Mouse (Mus musculus) embryonic stem cell, embryonic (primary cell): ENCODE data around the gene Lif.

ENCODE experiments used
- CTCF ChIA-PET, 4 experiments: fragments of 300-600 bp in 2 of 4; fragments of 350-600 bp in 2 of 4; sonication (Branson Sonifier 250); formaldehyde crosslinking; loops; one replicate each; lab custom pipeline; 2022; ENCODE audit warnings: inconsistent platforms in 2 of 4; lab: Charles Lee
- POLR2A ChIA-PET, 4 experiments: fragments of 300-600 bp in 2 of 4; fragments of 350-600 bp in 2 of 4; sonication (Branson Sonifier 250); formaldehyde crosslinking; loops; one replicate each; lab custom pipeline; 2022; ENCODE audit warnings: antibody characterized with exemption in 4 of 4, inconsistent platforms in 1 of 4; lab: Charles Lee

The Lif gene

GRCm38 (mm10) chr11:4292888-4293247 is 35.5 kb downstream of the Lif start:
- POLR2A ChIA-PET = interaction anchor here in 1 of 4 experiments (0.6 to 1.1 kb wide), 3 partner anchors 10 to 106 kb away, joined by 3 to 4 read pairs (median 4); no protein-coding TSS in a partner anchor
- CTCF ChIA-PET = interaction anchor here in 2 of 4 experiments (0.6 to 1.0 kb wide), 3 partner anchors 9 to 318 kb away, joined by 3 to 6 read pairs (median 3); no protein-coding TSS in a partner anchor

- POLR2A ChIA-PET = interaction anchor here in 1 of 4 experiments (0.7 to 1.1 kb wide), 2 partner anchors 9 to 10 kb away, joined by 4 read pairs; no protein-coding TSS in a partner anchor
- CTCF ChIA-PET = interaction anchor here in 1 of 4 experiments (1.0 kb wide), 1 partner anchor 23 kb away, joined by 6 read pairs; no protein-coding TSS in a partner anchor
These were observed 36.1 kb downstream of the Lif start for GRCm38 (mm10) chr11:4293481-4293880.

- CTCF ChIA-PET = interaction anchor here in 1 of 4 experiments (1.4 kb wide), 1 partner anchor 23 kb away, joined by 7 read pairs; no protein-coding TSS in a partner anchor
- POLR2A ChIA-PET = interaction anchor here in 2 of 4 experiments (1.3 to 1.7 kb wide), 4 partner anchors 9 to 36 kb away, joined by 3 to 6 read pairs (median 4); no protein-coding TSS in a partner anchor
These were observed 36.7 kb downstream of the Lif start for GRCm38 (mm10) chr11:4294047-4294446.

DNA sequence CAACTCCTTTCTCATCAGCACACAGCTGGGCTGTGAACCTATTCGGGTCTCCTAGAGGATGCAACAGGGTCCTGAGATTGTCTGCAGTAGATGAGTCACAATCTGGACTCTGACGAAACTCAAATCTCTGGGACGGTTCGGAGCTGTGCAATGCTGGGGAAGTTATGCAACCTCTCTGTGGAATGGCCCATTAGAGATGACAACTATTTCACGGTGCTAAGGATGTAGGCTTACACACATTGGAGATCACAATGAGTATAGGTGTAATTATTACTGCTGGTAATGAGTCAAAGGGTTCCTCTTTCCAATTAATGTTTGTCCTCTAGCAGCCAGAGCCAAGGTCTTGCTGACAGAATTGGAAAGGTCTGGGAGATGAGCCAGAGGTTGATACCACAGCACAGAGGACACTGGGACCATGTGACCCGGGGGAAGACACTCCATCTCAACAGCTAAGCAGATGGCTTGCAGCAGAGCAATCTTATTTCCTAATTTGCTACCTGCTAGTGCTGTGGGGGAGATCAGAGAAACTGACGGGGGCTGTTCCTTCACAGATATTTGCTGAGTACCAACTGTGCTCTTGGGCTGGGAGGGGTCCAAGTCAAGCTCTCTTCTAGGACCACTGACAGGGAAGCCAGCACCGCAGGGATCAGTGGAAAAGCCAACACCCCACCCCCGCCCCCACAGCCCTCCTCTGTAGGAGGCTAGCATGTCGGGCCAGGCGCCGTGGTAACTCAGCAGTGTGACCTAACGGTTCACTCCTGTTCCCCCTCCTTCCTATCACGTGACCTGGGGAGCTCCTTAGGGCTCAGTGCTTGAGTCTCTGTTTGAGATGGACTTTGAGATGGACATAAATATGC is 37.4 kb downstream of the Lif start:
- ChIA-PET CTCF (interaction anchor here in 3 of 4 experiments (0.7 to 1.4 kb wide), 3 partner anchors 24 to 34 kb away, joined by 4 to 7 read pairs (median 4); no protein-coding TSS in a partner anchor), POLR2A (interaction anchor here in 3 of 4 experiments (0.5 to 1.7 kb wide), 13 partner anchors 9 to 415 kb away, joined by 3 to 6 read pairs (median 3); no protein-coding TSS in a partner anchor)

DNA sequence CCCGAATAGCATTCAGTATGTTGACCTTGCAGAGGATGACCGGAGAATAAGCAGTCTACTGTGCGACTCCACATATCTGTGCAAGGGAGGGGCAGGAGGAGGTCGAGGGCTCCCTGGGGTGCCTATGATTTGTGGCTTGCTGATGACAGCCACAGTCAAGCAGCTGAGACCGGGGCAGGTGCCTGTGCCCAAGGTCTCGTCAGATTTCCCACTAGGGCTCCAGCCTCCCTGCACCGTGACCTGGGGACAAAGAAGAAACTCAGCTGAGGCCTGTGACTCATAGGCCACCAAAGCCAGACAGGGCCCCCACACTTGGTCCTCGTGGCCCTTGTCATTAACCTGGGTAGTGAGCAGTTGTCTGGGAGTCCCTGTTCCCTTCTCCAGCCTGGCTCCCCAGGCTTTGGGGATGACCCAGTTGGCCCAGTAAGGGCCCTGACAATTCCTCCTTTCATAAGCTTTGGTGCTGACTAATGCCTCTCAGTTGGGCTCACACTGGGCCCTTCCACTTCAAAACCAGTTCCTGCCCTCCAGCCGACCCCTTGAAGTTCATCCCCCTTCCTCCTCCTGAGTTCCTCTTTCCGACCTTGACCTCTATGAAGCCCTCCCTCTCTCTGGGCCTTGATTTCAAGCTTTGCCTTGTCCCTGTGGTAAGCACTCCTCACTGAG is 39.4 kb downstream of the Lif start:
- ChIA-PET CTCF (no interaction called here), POLR2A (interaction anchor here (0.5 to 3.1 kb wide), 11 partner anchors 9 to 41 kb away, joined by 3 to 11 read pairs (median 3); no protein-coding TSS in a partner anchor)

DNA sequence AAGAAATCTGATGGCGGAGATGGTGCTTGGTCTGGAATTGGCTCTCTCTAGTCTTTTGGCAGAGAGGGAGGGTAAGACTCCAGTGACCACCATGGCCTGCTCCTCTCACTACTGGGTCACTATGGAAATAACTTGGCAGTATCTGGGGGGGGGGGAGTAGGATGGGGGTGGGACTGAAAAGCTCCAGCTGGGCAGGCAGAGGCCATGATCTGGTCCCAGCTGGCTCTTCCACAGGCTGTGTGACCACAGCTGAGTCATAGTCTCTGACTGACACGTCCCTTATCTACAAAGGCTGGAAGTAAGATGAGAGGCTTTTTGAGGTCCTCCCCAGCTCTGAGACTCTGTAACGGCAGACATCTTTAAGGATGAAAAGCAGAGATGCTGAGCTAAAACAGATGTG is 40.4 kb downstream of the Lif start:
- ChIA-PET CTCF (interaction anchor here in 3 of 4 experiments (0.5 to 1.4 kb wide), 5 partner anchors 10 to 525 kb away, joined by 3 to 6 read pairs (median 3); no protein-coding TSS in a partner anchor), POLR2A (interaction anchor here in 3 of 4 experiments (0.6 to 3.1 kb wide), 20 partner anchors 8 to 791 kb away, joined by 3 to 11 read pairs (median 4); no protein-coding TSS in a partner anchor)

GRCm38 (mm10) chr11:4298615-4299014 is 41.3 kb downstream of the Lif start:
- ChIA-PET POLR2A (interaction anchor here (0.6 to 3.1 kb wide), 26 partner anchors 10 to 507 kb away, joined by 3 to 12 read pairs (median 4); partner anchors contain the start of gene Tbc1d10a (in 1 of the 4)), CTCF (interaction anchor here (0.6 to 1.4 kb wide), 10 partner anchors 9 to 40 kb away, joined by 3 to 7 read pairs (median 5); no protein-coding TSS in a partner anchor)

GRCm38 (mm10) chr11:4299191-4299590 is 41.8 kb downstream of the Lif start:
- ChIA-PET POLR2A (interaction anchor here (0.7 to 3.1 kb wide), 21 partner anchors 9 to 407 kb away, joined by 3 to 12 read pairs (median 4); partner anchors contain the start of gene Tbc1d10a (in 1 of the 4)), CTCF (interaction anchor here in 3 of 4 experiments (0.9 to 1.7 kb wide), 8 partner anchors 9 to 164 kb away, joined by 3 to 7 read pairs (median 5); partner anchors contain the start of gene Rnf215 (in 1 of the 3))

- CTCF ChIA-PET = interaction anchor here (0.6 to 3.0 kb wide), 5 partner anchors 29 to 412 kb away, joined by 3 to 18 read pairs (median 3); partner anchors contain the start of gene Rnf215 (in 1 of the 4)
- POLR2A ChIA-PET = interaction anchor here in 3 of 4 experiments (0.6 to 3.0 kb wide), 18 partner anchors 9 to 799 kb away, joined by 3 to 12 read pairs (median 4); partner anchors contain the start of genes Ewsr1 (in 1 of the 3), Rhbdd3 (in 1 of the 3) and Tbc1d10a (in 1 of the 3)
These were observed 42.5 kb downstream of the Lif start for GRCm38 (mm10) chr11:4299735-4300474.

DNA sequence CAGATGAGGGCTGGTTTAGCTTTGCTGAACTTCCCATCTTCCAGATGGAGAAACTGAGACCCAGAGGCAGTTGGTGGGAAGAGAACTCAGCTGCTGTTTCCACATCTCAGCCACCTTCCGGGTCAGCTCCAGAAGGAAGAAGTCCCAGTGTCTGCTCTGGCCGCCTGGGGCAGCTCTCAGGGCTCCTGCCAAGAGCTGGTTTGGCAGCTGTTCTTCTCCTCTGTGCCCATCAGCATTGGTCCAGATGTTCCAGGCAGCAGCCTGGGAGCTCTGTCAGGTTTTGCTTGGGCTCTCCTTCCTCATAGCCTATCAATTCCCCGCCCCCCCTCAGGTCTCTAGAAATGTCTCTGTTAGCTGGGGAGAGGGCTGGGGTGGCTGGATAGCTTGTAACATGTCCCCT is 43.3 kb downstream of the Lif start:
- POLR2A ChIA-PET = interaction anchor here in 3 of 4 experiments (0.5 to 3.6 kb wide), 19 partner anchors 9 to 799 kb away, joined by 3 to 18 read pairs (median 3); partner anchors contain the start of genes Ewsr1 (in 1 of the 3), Nf2 (in 1 of the 3) and Rhbdd3 (in 1 of the 3)
- CTCF ChIA-PET = interaction anchor here (0.6 to 3.0 kb wide), 8 partner anchors 30 to 412 kb away, joined by 3 to 18 read pairs (median 3); partner anchors contain the start of gene Rnf215 (in 1 of the 4)

- CTCF ChIA-PET = interaction anchor here in 3 of 4 experiments (0.6 to 3.0 kb wide), 16 partner anchors 31 to 200 kb away, joined by 3 to 18 read pairs (median 5); partner anchors contain the start of genes Lif (in 1 of the 3) and Rnf215 (in 1 of the 3)
- POLR2A ChIA-PET = interaction anchor here (0.5 to 3.6 kb wide), 44 partner anchors 8 to 645 kb away, joined by 3 to 18 read pairs (median 4); partner anchors contain the start of genes Tbc1d10a (in 2 of the 4), Sec14l2 (in 1 of the 4), Uqcr10 (in 1 of the 4) and Zmat5 (in 1 of the 4)
These were observed 45.1 kb downstream of the Lif start for GRCm38 (mm10) chr11:4302363-4302913.

GRCm38 (mm10) chr11:4303033-4303432 is 45.7 kb downstream of the Lif start:
- ChIA-PET POLR2A (interaction anchor here in 3 of 4 experiments (0.5 to 3.6 kb wide), 36 partner anchors 8 to 551 kb away, joined by 3 to 18 read pairs (median 4); partner anchors contain the start of genes Tbc1d10a (in 2 of the 3), Sec14l2 (in 1 of the 3), Uqcr10 (in 1 of the 3) and Zmat5 (in 1 of the 3)), CTCF (interaction anchor here (0.5 to 2.6 kb wide), 11 partner anchors 20 to 168 kb away, joined by 3 to 7 read pairs (median 5); partner anchors contain the start of genes Lif (in 1 of the 4) and Rnf215 (in 1 of the 4))

- ChIA-PET CTCF (interaction anchor here in 2 of 4 experiments (1.4 to 2.6 kb wide), 2 partner anchors 43 to 47 kb away, joined by 5 to 7 read pairs; partner anchors contain the start of gene Lif (in 1 of the 2)), POLR2A (interaction anchor here in 2 of 4 experiments (1.2 to 2.4 kb wide), 5 partner anchors 9 to 27 kb away, joined by 3 to 9 read pairs (median 4); no protein-coding TSS in a partner anchor)
These were observed 46.8 kb downstream of the Lif start for GRCm38 (mm10) chr11:4304203-4304602.

DNA sequence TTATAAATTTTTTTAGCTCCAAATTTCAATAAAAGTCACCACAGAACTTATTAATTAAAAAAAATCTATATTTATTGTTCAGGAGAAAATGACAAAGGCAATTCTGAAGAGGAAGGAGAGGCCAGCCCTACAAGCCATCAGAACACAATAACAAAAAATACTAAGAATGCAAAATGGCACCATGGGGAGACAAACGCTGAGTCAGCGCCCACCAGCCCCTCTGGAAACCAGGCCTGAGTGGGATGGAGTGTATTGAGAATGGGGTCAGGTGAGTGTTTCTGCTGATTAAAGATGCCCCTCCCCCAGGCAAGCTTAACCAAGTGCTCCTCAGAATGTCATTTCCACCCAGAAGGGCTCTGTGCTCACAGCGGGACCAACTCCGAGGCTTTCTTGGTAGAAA is 47.7 kb downstream of the Lif start:
- ChIA-PET CTCF (interaction anchor here in 1 of 4 experiments (0.5 kb wide), 1 partner anchor 74 kb away, joined by 3 read pairs; no protein-coding TSS in a partner anchor), POLR2A (interaction anchor here in 1 of 4 experiments (1.2 to 2.2 kb wide), 5 partner anchors 8 to 89 kb away, joined by 3 to 8 read pairs (median 4); no protein-coding TSS in a partner anchor)

DNA sequence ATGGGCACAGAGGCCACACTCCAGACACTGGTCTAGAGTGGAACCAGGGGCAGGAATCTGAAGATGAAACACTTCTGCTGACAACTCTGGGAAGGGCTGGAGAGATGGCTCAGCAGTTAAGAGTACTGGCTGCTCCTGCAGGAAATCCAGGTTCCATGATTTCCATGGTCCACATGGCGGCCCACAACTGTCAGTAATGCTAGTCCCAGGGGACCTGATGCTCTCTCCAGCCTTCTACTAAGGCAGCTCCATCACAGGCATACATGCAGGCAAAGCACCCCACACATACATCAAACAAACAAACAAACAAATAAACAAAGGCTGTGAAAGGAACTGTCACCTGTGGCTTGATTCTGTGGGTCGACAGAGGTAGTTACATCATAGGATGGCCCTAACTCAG is 48.7 kb downstream of the Lif start:
- CTCF ChIA-PET = interaction anchor here in 2 of 4 experiments (0.6 to 1.4 kb wide), 3 partner anchors 36 to 171 kb away, joined by 4 to 6 read pairs (median 4); partner anchors contain the start of gene Rnf215 (in 1 of the 2)
- POLR2A ChIA-PET = interaction anchor here in 2 of 4 experiments (0.6 to 2.2 kb wide), 10 partner anchors 9 to 482 kb away, joined by 3 to 8 read pairs (median 4); no protein-coding TSS in a partner anchor
